Mouse (Mus musculus) forebrain, embryonic 12.5 days (tissue): ENCODE measurements around the gene Ankar. TPM values are rescaled to one million over a fixed set of nuclear protein-coding genes. Genes with fewer than 3 reads are reported as not detected.

Experiments used
- ATAC-seq: fragments of 200-750 bp; cut with Nextera tagmentation; 2 replicates; pipeline ENCODE4 v1.8.0; 2017; ENCODE audit warnings: moderate TSS enrichment; ENCODE audit not compliant: low FRiP score
- H3K27ac ChIP-seq: fragments of 300-500 bp; sonication (generic); 2 replicates; pipeline ENCODE4 v1.5.1; 2016; ENCODE audit warnings: mild to moderate bottlenecking
- H3K27me3 ChIP-seq: fragments of 300-500 bp; sonication (generic); 2 replicates; pipeline ENCODE4 v1.6.1; 2016; ENCODE audit warnings: mild to moderate bottlenecking
- H3K36me3 ChIP-seq: fragments of 300-500 bp; sonication (generic); replicated peaks from 2 replicates; pipeline ENCODE4 v1.6.1; 2016; ENCODE audit warnings: mild to moderate bottlenecking
- H3K4me1 ChIP-seq: fragments of 300-500 bp; sonication (generic); 2 replicates; pipeline ENCODE4 v1.6.1; 2016
- H3K4me2 ChIP-seq: fragments of 300-500 bp; sonication (generic); 2 replicates; pipeline ENCODE4 v1.6.1; 2016; ENCODE audit warnings: mild to moderate bottlenecking, moderate library complexity
- H3K4me3 ChIP-seq: fragments of 300-500 bp; sonication (generic); replicated peaks from 2 replicates; pipeline ENCODE4 v1.5.1; 2016; ENCODE audit warnings: mild to moderate bottlenecking
- H3K9ac ChIP-seq: fragments of 300-500 bp; sonication (generic); 2 replicates; pipeline ENCODE4 v1.6.1; 2016; ENCODE audit warnings: mild to moderate bottlenecking
- H3K9me3 ChIP-seq: fragments of 300-500 bp; sonication (generic); 2 replicates; pipeline ENCODE4 v1.6.1; 2016
- WGBS: fragments of 180-500 bp; shearing (Covaris S2); methylation state at CpG from one replicate; pipeline ENCODE4 v1.1.7; 2016; 5-methylcytosine and 5-hydroxymethylcytosine counted together
- polyA plus RNA-seq: library from polyadenylated mRNA; unstranded; fragments of >200 nt; fragmentation: Nextera tagmentation; extraction: Ambion mirVana; gene quantifications from 2 replicates; pipeline ENCODE4 v1.2.1, GENCODE M21; 2016

Ankar gene
- polyA plus RNA-seq, 1 experiment from 2014 or later: not detected

DNA sequence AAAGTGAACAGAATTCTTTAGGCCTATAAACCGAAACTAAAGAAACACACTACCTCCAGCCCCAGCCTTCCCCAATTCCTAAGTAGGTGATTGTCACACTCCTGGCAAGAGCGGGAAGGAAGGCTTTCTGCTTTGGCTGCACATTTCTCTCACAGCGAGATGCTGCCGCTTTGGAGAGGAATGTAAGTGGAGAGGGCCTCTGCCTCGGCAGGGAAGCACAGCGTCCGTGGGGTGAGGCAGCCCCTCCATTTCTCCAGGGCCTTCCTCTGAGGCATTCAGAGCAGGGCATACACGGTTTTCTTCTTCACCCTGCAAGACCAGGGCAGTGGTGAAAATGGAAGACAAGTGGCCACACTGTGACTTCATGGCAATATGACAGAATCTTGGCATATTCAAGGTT lies 22.3 kb upstream of the Ankar start:
- no peak for ATAC-seq
- H3K36me3 ChIP-seq: peaks cover 4% of the 10 kb centered on the region; the same call in 1 of the 2 replicates
- no peak overlapping the region for H3K27ac ChIP-seq
- 44% methylated on average over 8 of the region's 8 CpGs for WGBS
- no peak overlapping the region for H3K4me3 ChIP-seq
- H3K9ac ChIP-seq: no peak overlapping the region
- peaks cover 7% of the 10 kb centered on the region; the same call in 1 of the 2 replicates for H3K4me1 ChIP-seq
- H3K9me3 ChIP-seq: no peaks in the 10 kb centered on the region
- H3K4me2 ChIP-seq: no peak overlapping the region
- no peaks in the 10 kb centered on the region for H3K27me3 ChIP-seq

DNA sequence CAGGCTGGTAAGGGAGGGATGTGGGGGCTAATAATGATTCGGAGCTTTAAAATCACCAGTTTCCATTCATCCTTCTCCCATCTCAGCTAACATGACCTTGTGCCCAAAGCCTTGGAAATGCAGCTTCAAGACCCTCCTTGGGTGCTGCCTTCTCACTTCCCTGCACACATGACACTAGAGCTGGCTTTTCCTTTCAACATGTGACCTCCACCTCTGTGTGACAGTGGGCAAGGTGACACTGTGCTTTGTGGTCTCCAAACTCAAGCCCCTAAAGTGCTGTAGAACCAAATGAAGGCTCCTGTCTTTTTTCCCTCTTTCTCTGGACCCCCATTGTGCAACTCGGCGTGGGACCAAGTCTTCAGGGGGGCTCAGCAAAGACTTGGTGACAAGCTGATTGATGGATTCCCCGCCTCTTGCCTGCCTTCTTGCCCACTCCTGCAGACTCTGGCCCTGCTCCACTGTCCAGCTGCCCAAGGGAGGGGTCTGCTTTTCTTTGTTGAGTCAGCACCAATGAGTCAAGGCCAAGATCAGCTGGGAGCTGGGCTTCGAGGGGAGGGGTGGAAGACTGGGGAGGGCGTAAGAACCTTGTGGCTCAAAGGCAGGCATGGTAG lies 19.8 kb upstream of the Ankar start:
- no peak overlapping the region for H3K27ac ChIP-seq
- no peak overlapping the region for H3K9ac ChIP-seq
- H3K9me3 ChIP-seq: no peaks in the 10 kb centered on the region
- peaks cover 12% of the 10 kb centered on the region for H3K36me3 ChIP-seq
- peaks cover 7% of the 10 kb centered on the region; the same call in 1 of the 2 replicates for H3K4me1 ChIP-seq
- H3K4me3 ChIP-seq: no peak overlapping the region
- 53% methylated on average over 6 of the region's 6 CpGs for WGBS
- ATAC-seq: no peak
- H3K4me2 ChIP-seq: no peak overlapping the region
- H3K27me3 ChIP-seq: no peaks in the 10 kb centered on the region

DNA sequence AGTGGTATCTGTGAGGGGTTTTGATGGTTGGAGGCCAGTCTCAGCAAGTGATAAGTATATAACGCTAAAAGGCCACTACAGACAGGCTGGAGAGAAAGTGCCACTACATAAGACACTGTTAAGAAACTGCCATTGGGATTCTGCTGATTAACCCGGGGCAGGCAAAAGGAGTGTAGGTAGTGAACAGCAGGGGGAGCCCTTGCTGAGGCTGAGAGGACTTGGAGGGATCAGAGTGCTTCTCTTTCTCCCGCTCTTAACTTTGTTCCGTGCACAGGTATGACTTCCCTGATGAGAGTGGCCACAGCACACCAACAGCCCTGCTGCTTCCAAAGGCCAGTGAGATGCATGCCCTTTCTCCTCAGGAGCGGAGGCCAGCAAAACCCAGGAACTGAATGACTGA lies 18.5 kb upstream of the Ankar start:
- Histone ChIP-seq H3K27ac (no peak overlapping the region), H3K4me2 (no peak overlapping the region), H3K27me3 (no peaks in the 10 kb centered on the region), H3K4me3 (no peak overlapping the region), H3K9ac (no peak overlapping the region), H3K4me1 (peaks cover 7% of the 10 kb centered on the region; the same call in 1 of the 2 replicates), H3K9me3 (no peaks in the 10 kb centered on the region), H3K36me3 (peaks cover 24% of the 10 kb centered on the region)
- ATAC-seq: peak; percentile 62
- WGBS: 16% methylated on average over 5 of the region's 5 CpGs

DNA sequence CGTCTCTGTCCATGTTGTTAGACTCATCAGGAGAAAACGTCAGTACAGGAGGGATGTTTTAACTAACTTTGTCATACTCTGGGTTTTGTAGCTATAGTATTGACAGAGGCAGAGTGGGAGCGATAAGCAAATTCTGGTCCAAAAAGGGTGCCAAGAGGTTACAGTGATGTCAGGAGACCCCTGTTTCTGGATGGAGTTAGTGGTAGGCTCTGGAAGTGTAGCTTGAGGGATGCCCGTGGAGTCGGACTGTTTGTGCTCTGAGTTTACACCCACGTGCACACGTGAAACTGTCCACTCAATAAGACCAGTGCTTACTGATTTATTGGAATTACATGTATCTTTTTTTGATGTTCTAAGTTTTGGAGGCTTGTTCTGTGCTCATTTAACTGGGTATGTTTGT lies 17.2 kb upstream of the Ankar start:
- Histone ChIP-seq H3K27ac (no peak overlapping the region), H3K4me1 (peaks cover 15% of the 10 kb centered on the region), H3K4me2 (no peak overlapping the region), H3K9me3 (no peaks in the 10 kb centered on the region), H3K9ac (no peak overlapping the region), H3K36me3 (peaks cover 35% of the 10 kb centered on the region), H3K4me3 (no peak overlapping the region), H3K27me3 (no peaks in the 10 kb centered on the region)
- 92% methylated on average over 7 of the region's 7 CpGs for WGBS
- no peak for ATAC-seq

DNA sequence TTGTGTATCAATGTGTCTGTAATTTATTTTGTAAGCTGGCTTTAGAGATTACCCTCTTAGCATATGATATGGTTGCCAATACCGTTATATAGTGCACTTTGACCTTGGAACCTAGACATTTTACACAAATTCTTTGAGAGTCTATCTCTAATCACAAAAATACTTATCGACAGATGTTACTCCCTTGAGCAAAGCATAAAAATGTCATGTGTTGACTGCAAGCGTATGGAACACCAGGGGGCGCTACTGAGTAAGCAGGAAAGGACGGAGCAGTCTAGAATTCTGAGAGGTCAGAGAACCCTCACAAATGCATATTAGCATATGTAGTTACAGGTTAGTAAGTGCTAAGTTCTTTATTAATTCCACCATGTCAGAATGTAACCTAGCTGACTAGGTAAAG lies 16.5 kb upstream of the Ankar start:
- peaks cover 21% of the 10 kb centered on the region for H3K4me1 ChIP-seq
- no peaks in the 10 kb centered on the region for H3K27me3 ChIP-seq
- no peak overlapping the region for H3K4me2 ChIP-seq
- no peak overlapping the region for H3K9ac ChIP-seq
- no peak overlapping the region for H3K4me3 ChIP-seq
- H3K36me3 ChIP-seq: peaks cover 35% of the 10 kb centered on the region
- no peak overlapping the region for H3K27ac ChIP-seq
- WGBS: 16% methylated on average over 5 of the region's 5 CpGs
- ATAC-seq: peak; percentile 54; the same call in 1 of the 2 replicates
- no peaks in the 10 kb centered on the region for H3K9me3 ChIP-seq

DNA sequence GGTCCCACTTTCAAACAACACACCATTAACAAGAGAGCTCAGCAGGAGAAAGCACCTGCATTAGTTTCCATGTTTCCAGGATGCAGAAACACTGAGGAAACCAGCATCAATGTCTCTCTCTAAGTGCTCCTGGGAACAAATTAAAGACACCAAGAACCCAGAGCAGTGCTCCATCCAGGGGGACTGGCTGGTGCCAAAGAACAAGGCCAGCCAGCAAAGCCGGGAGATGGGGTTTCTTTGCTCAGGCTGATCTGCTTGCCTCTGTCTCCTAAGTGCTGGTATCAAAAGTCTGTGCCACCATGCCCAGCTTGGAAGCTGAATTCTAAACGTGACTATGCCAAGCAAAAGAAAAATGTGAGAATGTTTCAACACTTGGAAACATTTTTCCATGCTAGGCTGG lies 16.0 kb upstream of the Ankar start:
- no peak overlapping the region; the same call in 1 of the 2 replicates for H3K27ac ChIP-seq

DNA sequence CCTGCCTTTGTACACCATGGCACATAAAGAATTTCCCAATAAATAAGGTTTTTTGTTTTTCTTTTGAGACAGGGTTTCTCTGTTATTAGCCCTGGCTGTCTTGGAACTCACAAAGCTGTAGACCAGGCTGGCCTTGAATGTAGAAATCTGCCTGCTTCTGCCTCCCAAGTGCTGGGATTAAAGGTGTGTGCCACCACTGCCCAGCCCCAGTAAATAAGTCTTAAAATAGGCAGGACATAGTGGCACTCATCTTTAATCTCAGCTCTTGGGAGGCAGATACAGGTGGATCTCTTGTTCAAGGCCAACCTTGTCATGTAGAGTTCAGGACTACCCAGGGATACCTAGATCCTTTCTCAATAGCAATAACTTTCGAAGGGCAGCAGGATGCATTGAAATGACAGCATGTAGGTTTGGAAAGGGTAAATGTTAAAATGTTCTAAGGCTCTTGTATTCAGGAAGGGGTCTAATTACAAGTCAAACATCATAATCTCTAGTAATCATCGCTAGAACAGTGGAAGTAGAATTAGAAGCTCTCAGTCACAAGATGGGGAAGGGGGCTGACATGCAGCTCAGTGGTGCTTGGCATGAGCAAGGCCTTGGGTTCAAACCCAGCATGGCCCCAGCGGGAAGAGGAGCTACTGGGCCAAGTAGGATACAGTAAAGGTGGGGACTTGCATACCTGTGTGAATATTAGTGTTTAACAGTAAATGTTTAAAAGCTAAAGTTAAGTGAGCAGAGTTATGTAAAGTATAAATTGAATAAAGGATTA lies 15.4 kb upstream of the Ankar start:
- Histone ChIP-seq H3K36me3 (peaks cover 32% of the 10 kb centered on the region), H3K9me3 (no peaks in the 10 kb centered on the region), H3K9ac (no peak overlapping the region), H3K4me3 (no peak overlapping the region), H3K27ac (no peak overlapping the region), H3K4me1 (peaks cover 23% of the 10 kb centered on the region), H3K4me2 (no peak overlapping the region), H3K27me3 (no peaks in the 10 kb centered on the region)
- no peak for ATAC-seq
- 75% methylated on average over 3 of the region's 3 CpGs for WGBS

More for the DNA sequence above, 16.0 kb upstream of the Ankar start:
- Histone ChIP-seq H3K4me1 (peaks cover 23% of the 10 kb centered on the region), H3K9me3 (no peaks in the 10 kb centered on the region), H3K36me3 (peaks cover 35% of the 10 kb centered on the region), H3K4me3 (no peak overlapping the region), H3K4me2 (no peak overlapping the region), H3K9ac (no peak overlapping the region), H3K27me3 (no peaks in the 10 kb centered on the region)
- 52% methylated on average over 2 of the region's 2 CpGs for WGBS
- ATAC-seq: no peak

DNA sequence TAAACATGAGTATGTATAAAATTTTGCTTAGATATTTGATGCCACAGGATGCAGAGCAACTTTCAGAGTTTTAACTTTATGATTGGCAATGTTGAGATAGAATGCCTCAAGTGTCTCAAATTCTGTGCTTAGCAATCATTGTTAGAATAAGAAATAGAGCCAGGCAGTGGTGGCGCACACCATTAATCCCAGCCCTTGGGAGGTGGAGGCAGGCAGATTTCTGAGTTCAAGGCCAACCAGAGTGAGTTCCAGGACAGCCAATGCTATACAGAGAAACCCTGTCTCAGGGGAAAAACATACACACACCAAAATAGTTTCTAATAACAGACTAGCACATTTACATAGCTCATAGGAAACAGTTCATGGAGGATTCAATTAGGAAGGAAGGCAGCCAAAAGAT lies 14.7 kb upstream of the Ankar start:
- no peak overlapping the region for H3K9ac ChIP-seq
- H3K4me3 ChIP-seq: no peak overlapping the region
- H3K36me3 ChIP-seq: peaks cover 32% of the 10 kb centered on the region
- ATAC-seq: no peak
- H3K27ac ChIP-seq: no peak overlapping the region
- 97% methylated on average over 1 of the region's 1 CpGs for WGBS
- H3K4me1 ChIP-seq: peaks cover 18% of the 10 kb centered on the region
- H3K9me3 ChIP-seq: no peaks in the 10 kb centered on the region
- no peaks in the 10 kb centered on the region for H3K27me3 ChIP-seq
- no peak overlapping the region for H3K4me2 ChIP-seq

DNA sequence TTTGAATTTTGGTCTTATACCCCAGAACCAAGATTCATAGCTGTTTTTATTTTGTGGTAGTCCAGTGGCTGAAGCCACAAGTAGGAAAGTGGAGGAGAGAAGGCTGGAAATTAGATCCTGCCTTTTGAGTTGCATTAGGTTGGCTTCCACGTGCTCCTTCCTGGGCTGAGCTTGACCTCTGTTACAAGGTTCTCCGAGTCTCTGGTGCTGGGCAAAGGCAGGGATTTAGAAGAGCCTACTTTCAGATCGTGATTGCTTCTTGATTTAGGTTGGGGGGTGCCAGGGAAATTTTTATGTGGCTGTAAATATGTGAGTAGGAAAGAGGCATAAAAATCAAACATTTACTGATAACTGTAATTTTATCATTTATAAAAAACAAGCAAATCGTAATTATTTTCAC lies 14.2 kb upstream of the Ankar start:
- Histone ChIP-seq H3K27me3 (no peaks in the 10 kb centered on the region), H3K4me2 (no peak overlapping the region), H3K9me3 (no peaks in the 10 kb centered on the region), H3K36me3 (peaks cover 32% of the 10 kb centered on the region), H3K9ac (no peak overlapping the region), H3K27ac (no peak overlapping the region), H3K4me1 (peaks cover 16% of the 10 kb centered on the region), H3K4me3 (no peak overlapping the region)
- ATAC-seq: no peak
- WGBS: 76% methylated on average over 4 of the region's 4 CpGs

DNA sequence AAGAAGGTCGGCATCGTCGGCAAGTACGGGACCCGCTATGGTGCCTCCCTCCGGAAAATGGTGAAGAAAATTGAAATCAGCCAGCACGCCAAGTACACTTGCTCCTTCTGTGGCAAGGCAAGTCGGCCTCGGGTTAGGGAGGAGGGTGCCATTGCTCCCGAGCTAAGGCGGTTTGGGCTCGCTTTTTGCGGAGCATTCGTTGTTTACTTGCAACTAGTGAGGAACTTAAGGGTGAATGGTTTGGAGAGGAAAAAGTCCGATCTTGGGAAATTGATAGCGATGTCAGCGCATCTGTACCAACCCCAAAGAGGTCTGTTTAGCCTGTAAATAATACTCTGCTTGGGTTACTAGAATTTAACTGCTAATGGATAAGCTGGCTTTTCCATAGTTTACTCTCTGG lies 11.3 kb upstream of the Ankar start:
- WGBS: under 1% methylated on average over 17 of the region's 17 CpGs
- H3K27me3 ChIP-seq: no peaks in the 10 kb centered on the region
- peak; percentile 15; the same call in 1 of the 2 replicates for ATAC-seq
- peaks cover 32% of the 10 kb centered on the region for H3K36me3 ChIP-seq
- H3K9ac ChIP-seq: peak overlapping the region; percentile 87
- peak overlapping the region; percentile 77 for H3K4me3 ChIP-seq
- no peaks in the 10 kb centered on the region for H3K9me3 ChIP-seq
- H3K27ac ChIP-seq: peak overlapping the region; percentile 90
- H3K4me1 ChIP-seq: peaks cover 16% of the 10 kb centered on the region
- H3K4me2 ChIP-seq: peak overlapping the region; percentile 75

DNA sequence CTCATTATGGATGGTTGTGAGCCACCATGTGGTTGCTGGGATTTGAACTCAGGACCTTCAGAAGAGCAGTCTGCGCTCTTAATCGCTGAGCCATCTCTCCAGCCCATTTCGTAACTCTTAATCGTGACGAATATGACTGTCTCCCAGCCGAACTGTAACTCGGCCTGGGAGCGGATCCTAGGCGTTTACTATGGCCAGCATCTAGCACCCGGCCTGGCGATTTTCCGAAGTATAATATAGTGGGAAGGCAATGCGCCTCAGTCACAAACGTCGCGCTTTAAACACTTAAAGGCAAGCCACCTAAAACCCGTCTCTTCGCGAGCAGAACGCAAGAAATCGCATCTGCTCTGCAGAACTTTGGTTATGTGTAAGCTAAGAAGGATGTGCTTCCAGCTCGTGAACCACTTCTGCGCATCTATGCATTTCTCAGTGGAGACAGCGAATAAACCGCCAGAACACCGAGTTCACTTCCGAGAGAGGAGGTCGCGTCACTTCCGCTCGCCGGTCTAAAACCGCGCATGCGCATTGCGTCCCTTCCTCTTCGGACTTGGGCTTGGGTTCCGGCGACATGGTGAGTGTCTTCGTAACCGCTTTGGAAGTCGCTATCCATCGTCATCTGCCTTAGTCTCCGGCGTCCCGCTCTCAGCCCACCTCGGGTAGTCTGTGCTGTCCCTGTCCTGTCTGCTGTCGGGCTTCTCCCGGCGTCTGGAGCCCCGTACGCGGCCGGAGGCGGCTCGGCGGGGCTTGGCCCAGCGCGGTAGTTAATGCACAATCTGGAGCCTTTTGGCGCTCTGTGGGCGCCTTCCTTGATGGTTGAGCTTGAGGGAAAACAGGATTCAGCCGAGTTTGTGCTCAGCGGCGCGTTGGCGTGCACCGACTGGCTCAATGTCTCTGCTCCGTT lies 10.6 kb upstream of the Ankar start, which contains the start of gene Rpl37a:
TSS of gene Rpl37a (plus strand) at position 538 of the 901 bp plus-strand sequence.
- Histone ChIP-seq H3K9ac (peak within 1 kb of the TSS; percentile 87), H3K36me3 (peaks cover 31% of the 10 kb centered on the region), H3K4me3 (peak within 1 kb of the TSS; percentile 77), H3K4me1 (peaks cover 16% of the 10 kb centered on the region), H3K4me2 (peak within 1 kb of the TSS; percentile 75), H3K9me3 (no peaks in the 10 kb centered on the region), H3K27ac (peak within 1 kb of the TSS; percentile 90), H3K27me3 (no peaks in the 10 kb centered on the region)
- WGBS: 4% methylated on average over 68 of the region's 68 CpGs
- ATAC-seq: peak; percentile 91

DNA sequence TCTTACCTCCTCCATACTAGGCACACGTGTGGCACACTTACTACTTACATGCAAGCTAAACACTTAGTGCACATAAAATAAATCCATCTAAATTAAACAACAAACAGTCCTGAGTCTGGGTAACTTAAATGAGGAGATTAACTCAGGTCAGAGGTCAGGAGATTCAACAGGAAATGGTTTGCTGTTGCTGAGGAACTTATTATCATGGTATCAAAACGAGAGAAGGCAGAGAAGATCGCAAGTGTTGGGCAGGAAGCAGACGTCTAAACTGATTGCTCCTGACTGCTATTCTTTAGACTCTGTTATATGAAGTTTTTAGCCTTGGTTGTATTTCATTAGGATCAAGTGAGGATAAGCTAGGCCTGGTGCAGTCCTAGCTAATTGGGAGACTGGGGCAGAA lies 7.1 kb upstream of the Ankar start:
- Histone ChIP-seq H3K4me1 (peaks cover 8% of the 10 kb centered on the region), H3K4me3 (no peak overlapping the region), H3K4me2 (no peak overlapping the region), H3K9ac (no peak overlapping the region), H3K36me3 (peaks cover under 1% of the 10 kb centered on the region; the same call in 1 of the 2 replicates), H3K27ac (no peak overlapping the region), H3K9me3 (no peaks in the 10 kb centered on the region), H3K27me3 (no peaks in the 10 kb centered on the region)
- no peak for ATAC-seq
- 82% methylated on average over 4 of the region's 4 CpGs for WGBS
